Mouse (Mus musculus) heart, embryonic 13.5 days (tissue): ENCODE measurements around the gene Rftn1. TPM values are rescaled to one million over a fixed set of nuclear protein-coding genes. Genes with fewer than 3 reads are reported as not detected.

Experiments
- ATAC-seq: fragments of 200-750 bp; cut with Nextera tagmentation; 2 replicates; pipeline ENCODE4 v1.8.0; 2017; ENCODE audit warnings: moderate TSS enrichment; ENCODE audit not compliant: insufficient number of reproducible peaks, low FRiP score, low TSS enrichment; ENCODE audit errors: extremely low read depth
- H3K27ac ChIP-seq: fragments of 300-500 bp; sonication (generic); replicated peaks from 2 replicates; pipeline ENCODE4 v1.5.1; 2015; ENCODE audit warnings: moderate library complexity, mild to moderate bottlenecking, inconsistent platforms
- H3K27me3 ChIP-seq: fragments of 300-500 bp; sonication (generic); replicated peaks from 2 replicates; pipeline ENCODE4 v1.6.1; 2015; ENCODE audit warnings: mild to moderate bottlenecking, inconsistent platforms
- H3K36me3 ChIP-seq: fragments of 300-500 bp; sonication (generic); 2 replicates; pipeline ENCODE4 v1.6.1; 2015; ENCODE audit warnings: mild to moderate bottlenecking, inconsistent platforms
- H3K4me1 ChIP-seq: fragments of 300-500 bp; sonication (generic); 2 replicates; pipeline ENCODE4 v1.6.1; 2015; ENCODE audit warnings: inconsistent platforms
- H3K4me2 ChIP-seq: fragments of 300-500 bp; sonication (generic); 2 replicates; pipeline ENCODE4 v1.6.1; 2015; ENCODE audit warnings: inconsistent platforms, mild to moderate bottlenecking, moderate library complexity
- H3K4me3 ChIP-seq: fragments of 300-500 bp; sonication (generic); 2 replicates; pipeline ENCODE4 v1.5.1; 2015; ENCODE audit warnings: moderate library complexity, mild to moderate bottlenecking, inconsistent platforms
- H3K9ac ChIP-seq: fragments of 300-500 bp; sonication (generic); 2 replicates; pipeline ENCODE4 v1.6.1; 2015; ENCODE audit warnings: inconsistent platforms, mild to moderate bottlenecking, moderate library complexity
- H3K9me3 ChIP-seq: fragments of 300-500 bp; sonication (generic); 2 replicates; pipeline ENCODE4 v1.6.1; 2016; ENCODE audit warnings: inconsistent platforms
- WGBS: fragments of 180-500 bp; shearing (Covaris S2); methylation state at CpG from one replicate; pipeline ENCODE4 v1.1.7; 2015; ENCODE audit warnings: mixed read lengths; 5-methylcytosine and 5-hydroxymethylcytosine counted together
- polyA plus RNA-seq: library from polyadenylated mRNA; unstranded; fragments of >200 nt; fragmentation: Nextera tagmentation; extraction: Ambion mirVana; gene quantifications from 2 replicates; pipeline ENCODE4 v1.2.1, GENCODE M21; 2015

Rftn1 gene
- polyA plus RNA-seq, 1 experiment from 2014 or later, result 26.3 TPM

DNA sequence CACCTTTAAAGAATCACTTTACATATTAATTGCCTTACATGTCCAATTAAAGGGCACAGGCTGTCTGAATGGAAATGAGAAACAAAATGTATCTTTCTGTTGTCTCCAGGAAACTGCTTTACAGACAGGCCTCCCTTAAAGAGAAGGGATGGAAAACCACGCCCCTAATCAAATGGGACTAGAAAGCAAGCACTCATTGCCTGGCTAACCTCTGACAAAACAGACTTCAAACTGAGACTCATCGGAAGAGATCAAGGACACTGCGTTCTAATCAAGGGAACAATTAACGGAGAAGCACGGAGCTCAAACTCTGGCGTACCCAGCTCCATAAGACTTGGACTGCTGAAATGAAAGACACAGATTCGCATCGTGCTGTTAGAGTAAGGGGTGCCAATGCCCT is 200.9 kb downstream of the Rftn1 start:
- Histone ChIP-seq H3K9ac (no peak overlapping the region), H3K27ac (no peak overlapping the region), H3K4me2 (no peak overlapping the region), H3K36me3 (peaks cover 12% of the 10 kb centered on the region), H3K4me3 (no peak overlapping the region), H3K9me3 (no peaks in the 10 kb centered on the region), H3K4me1 (peaks cover 27% of the 10 kb centered on the region), H3K27me3 (no peaks in the 10 kb centered on the region)
- ATAC-seq, result no peak
- 71% methylated on average over 8 of the region's 8 CpGs for WGBS

DNA sequence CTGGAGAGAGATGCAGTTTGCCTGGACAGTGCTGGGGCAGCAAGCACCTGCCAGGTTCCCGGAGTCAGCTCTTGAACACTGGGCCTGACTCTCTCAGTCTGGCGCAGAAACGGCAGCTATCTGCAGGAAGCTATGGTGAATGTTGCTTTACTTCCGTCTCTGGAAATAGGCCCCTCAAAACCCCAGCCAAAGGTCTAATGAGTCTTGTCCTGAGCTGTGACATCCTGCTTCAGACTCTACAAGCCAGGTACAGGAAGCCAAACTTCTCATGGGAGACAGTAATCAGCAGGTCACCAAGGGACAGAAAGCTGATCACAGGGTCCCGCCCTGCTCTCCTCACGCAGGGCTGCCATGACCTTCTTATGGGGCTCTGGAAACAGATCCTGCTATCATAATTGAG is 203.4 kb downstream of the Rftn1 start:
- no peak overlapping the region for H3K27ac ChIP-seq
- peaks cover 32% of the 10 kb centered on the region for H3K4me1 ChIP-seq
- WGBS, result 73% methylated on average over 6 of the region's 6 CpGs
- no peak overlapping the region for H3K4me3 ChIP-seq
- no peak overlapping the region for H3K9ac ChIP-seq
- H3K27me3 ChIP-seq, result no peaks in the 10 kb centered on the region
- H3K4me2 ChIP-seq, result no peak overlapping the region
- peaks cover 4% of the 10 kb centered on the region; the same call in 1 of the 2 replicates for H3K36me3 ChIP-seq
- no peak for ATAC-seq
- no peaks in the 10 kb centered on the region for H3K9me3 ChIP-seq

- Histone ChIP-seq H3K27me3 (no peaks in the 10 kb centered on the region), H3K4me3 (no peak overlapping the region), H3K36me3 (peaks cover 7% of the 10 kb centered on the region), H3K9ac (no peak overlapping the region), H3K27ac (peak overlapping the region; percentile 92), H3K9me3 (peaks cover 10% of the 10 kb centered on the region), H3K4me1 (peaks cover 39% of the 10 kb centered on the region), H3K4me2 (0 out of 2 replicates have a peak overlapping the region, but pooled peaks have one; percentile 8)
- ATAC-seq, result no peak
- WGBS, result 72% methylated on average over 5 of the region's 5 CpGs
Observed at GRCm38 (mm10) chr17:49983478-49983877, 207.0 kb downstream of the Rftn1 start.

DNA sequence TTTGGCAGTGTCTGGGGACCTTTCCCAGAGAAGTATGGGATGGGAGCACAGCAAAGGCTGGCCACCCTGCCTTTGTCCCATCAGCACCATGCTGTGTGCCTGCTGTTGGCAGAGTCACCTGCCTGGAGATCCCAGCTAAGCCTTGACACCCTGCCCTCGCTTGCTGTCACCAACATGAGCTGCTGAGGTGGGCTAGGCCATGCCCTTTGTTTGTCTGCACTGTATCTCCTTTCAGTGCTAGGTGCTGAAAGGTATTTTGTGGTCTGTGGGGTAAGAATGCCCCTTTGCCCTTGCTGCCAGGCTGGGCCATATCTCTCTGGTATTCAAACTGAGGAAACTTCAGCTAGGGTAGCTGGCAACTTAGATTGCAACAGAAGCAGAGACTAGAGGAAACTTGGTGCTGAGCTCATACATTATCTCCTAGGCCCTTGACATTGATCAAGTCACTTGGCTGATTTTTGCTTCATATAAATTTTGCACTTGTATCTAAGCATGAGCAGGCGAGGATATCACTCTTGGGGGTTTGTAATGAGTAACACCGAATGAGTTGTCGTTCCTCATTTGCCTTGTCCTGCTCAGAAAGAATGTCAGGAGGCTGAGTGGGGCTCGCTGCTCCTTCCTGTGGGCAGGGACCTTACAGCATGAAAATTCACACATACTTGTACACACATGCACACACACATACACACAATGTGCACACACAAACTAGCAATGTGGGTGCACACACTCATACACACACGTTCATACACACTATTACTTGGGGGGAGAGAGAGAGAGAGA is 207.7 kb downstream of the Rftn1 start:
- H3K27me3 ChIP-seq, result no peaks in the 10 kb centered on the region
- WGBS, result 40% methylated on average over 6 of the region's 6 CpGs
- H3K4me3 ChIP-seq, result no peak overlapping the region
- H3K9ac ChIP-seq, result no peak overlapping the region
- peak overlapping the region; percentile 92 for H3K27ac ChIP-seq
- H3K4me2 ChIP-seq, result 0 out of 2 replicates have a peak overlapping the region, but pooled peaks have one; percentile 8
- peak; percentile 75 for ATAC-seq
- peaks cover 7% of the 10 kb centered on the region for H3K36me3 ChIP-seq
- H3K9me3 ChIP-seq, result peaks cover 10% of the 10 kb centered on the region
- peaks cover 39% of the 10 kb centered on the region for H3K4me1 ChIP-seq

GRCm38 (mm10) chr17:49981591-49981990 is 208.9 kb downstream of the Rftn1 start:
- no peak for ATAC-seq
- H3K27me3 ChIP-seq, result no peaks in the 10 kb centered on the region
- H3K4me2 ChIP-seq, result no peak overlapping the region
- peaks cover 35% of the 10 kb centered on the region for H3K4me1 ChIP-seq
- peaks cover 7% of the 10 kb centered on the region for H3K36me3 ChIP-seq
- peak overlapping the region; percentile 92 for H3K27ac ChIP-seq
- H3K4me3 ChIP-seq, result no peak overlapping the region
- H3K9me3 ChIP-seq, result peaks cover 10% of the 10 kb centered on the region
- H3K9ac ChIP-seq, result no peak overlapping the region
- 83% methylated on average over 4 of the region's 4 CpGs for WGBS

GRCm38 (mm10) chr17:49979761-49980285 is 210.7 kb downstream of the Rftn1 start:
- no peak for ATAC-seq
- Histone ChIP-seq H3K27me3 (no peaks in the 10 kb centered on the region), H3K9me3 (peaks cover 10% of the 10 kb centered on the region), H3K4me2 (no peak overlapping the region), H3K9ac (no peak overlapping the region), H3K27ac (no peak overlapping the region), H3K4me3 (no peak overlapping the region), H3K4me1 (peaks cover 31% of the 10 kb centered on the region), H3K36me3 (peaks cover 7% of the 10 kb centered on the region)
- 80% methylated on average over 4 of the region's 4 CpGs for WGBS

DNA sequence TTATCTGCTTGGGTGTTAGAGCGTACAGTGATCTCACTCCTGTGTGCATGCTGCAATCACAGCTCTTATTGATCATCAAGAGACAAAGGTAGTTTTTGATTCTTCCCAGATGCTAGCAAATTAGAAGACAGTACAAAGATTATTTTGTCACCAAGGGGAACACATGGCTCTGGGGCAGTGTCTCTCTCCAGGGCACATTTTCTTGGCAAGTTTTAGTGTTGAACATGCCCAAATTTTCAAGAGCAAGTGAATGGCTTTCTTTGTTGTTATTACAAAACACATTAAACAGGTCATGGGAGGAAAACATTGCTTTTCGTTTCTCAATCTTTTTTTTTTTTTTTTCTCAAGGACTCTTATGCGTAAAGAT is 213.1 kb downstream of the Rftn1 start:
- no peaks in the 10 kb centered on the region for H3K27me3 ChIP-seq
- H3K4me2 ChIP-seq, result no peak overlapping the region
- ATAC-seq, result no peak
- 74% methylated on average over 3 of the region's 3 CpGs for WGBS
- no peak overlapping the region for H3K4me3 ChIP-seq
- H3K9me3 ChIP-seq, result peaks cover 10% of the 10 kb centered on the region
- no peak overlapping the region for H3K27ac ChIP-seq
- peaks cover 9% of the 10 kb centered on the region for H3K4me1 ChIP-seq
- H3K36me3 ChIP-seq, result peaks cover 7% of the 10 kb centered on the region
- H3K9ac ChIP-seq, result no peak overlapping the region

DNA sequence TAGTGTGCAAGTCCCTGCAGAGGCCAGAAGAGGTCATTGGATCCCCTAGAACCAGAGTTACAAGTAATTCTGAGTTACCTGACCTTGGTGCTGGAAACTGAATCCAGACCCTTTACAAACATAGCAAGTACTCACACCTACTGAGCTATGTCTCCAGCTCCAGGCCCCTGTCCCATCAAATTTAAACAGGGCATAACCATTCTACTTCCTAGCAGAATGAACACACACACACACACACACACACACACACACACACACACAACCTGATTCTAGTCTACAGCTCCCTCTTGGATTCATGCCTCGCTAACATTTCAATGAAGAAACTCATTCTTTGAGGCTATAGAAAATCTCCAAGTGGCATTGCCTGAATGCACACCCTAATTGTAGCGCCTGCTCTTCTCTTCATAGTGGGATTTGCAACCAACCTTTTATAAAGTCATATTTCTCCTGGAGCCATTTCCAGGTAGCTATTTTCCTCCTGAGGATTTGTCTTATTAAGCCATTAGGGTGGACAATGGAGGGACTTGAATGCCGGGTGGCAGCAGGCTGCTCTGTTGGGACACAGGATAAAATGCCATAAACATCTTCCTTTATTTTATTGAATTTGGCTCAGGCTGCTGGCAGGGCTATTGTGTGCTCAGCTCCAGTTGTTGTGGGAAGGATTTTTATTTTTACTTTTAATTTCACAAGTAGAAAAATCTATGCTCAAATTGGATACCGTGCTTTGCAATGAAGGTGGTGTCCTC is 213.6 kb downstream of the Rftn1 start:
- H3K4me1 ChIP-seq, result peaks cover 4% of the 10 kb centered on the region
- no peak overlapping the region for H3K4me3 ChIP-seq
- H3K27me3 ChIP-seq, result no peaks in the 10 kb centered on the region
- peaks cover 7% of the 10 kb centered on the region for H3K36me3 ChIP-seq
- no peak overlapping the region for H3K4me2 ChIP-seq
- no peak overlapping the region for H3K9ac ChIP-seq
- ATAC-seq, result no peak
- no peak overlapping the region for H3K27ac ChIP-seq
- WGBS, result 78% methylated on average over 4 of the region's 4 CpGs
- peaks cover 10% of the 10 kb centered on the region for H3K9me3 ChIP-seq

- no peak overlapping the region for H3K4me2 ChIP-seq
- no peak overlapping the region for H3K9ac ChIP-seq
- peaks cover 7% of the 10 kb centered on the region for H3K36me3 ChIP-seq
- no peaks in the 10 kb centered on the region for H3K4me1 ChIP-seq
- H3K4me3 ChIP-seq, result no peak overlapping the region
- no peak for ATAC-seq
- WGBS, result 52% methylated on average over 7 of the region's 7 CpGs
- no peak overlapping the region for H3K27ac ChIP-seq
- H3K9me3 ChIP-seq, result peaks cover 10% of the 10 kb centered on the region
- no peaks in the 10 kb centered on the region for H3K27me3 ChIP-seq
Observed at GRCm38 (mm10) chr17:49975481-49975880, 215.0 kb downstream of the Rftn1 start.

DNA sequence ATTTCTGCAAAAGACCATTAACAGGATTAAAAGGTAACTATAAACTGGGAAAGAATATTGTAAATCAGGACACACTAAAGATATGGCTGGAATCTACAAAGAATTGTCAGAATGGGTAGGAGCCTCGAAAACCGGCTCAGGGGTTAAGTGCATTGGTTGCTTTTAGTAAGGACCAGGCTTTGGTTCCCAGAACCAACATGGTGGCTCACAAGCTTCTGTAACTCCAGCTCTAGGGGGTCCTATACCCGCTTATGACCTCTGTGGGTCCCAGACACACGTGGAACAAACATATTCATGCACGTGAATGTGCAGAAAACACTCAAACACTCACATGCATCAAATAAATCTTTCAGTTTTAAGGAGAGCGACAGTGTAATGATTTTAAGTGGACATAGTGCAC is 215.5 kb downstream of the Rftn1 start:
- H3K27ac ChIP-seq, result no peak overlapping the region
- no peak overlapping the region for H3K4me3 ChIP-seq
- peaks cover 10% of the 10 kb centered on the region for H3K9me3 ChIP-seq
- no peaks in the 10 kb centered on the region for H3K27me3 ChIP-seq
- ATAC-seq, result no peak
- WGBS, result 82% methylated on average over 6 of the region's 6 CpGs
- peaks cover 2% of the 10 kb centered on the region for H3K36me3 ChIP-seq
- H3K9ac ChIP-seq, result no peak overlapping the region
- H3K4me2 ChIP-seq, result no peak overlapping the region
- H3K4me1 ChIP-seq, result no peaks in the 10 kb centered on the region

- Histone ChIP-seq H3K4me2 (no peak overlapping the region), H3K4me1 (no peaks in the 10 kb centered on the region), H3K27me3 (no peaks in the 10 kb centered on the region), H3K9me3 (peaks cover 7% of the 10 kb centered on the region; the same call in 1 of the 2 replicates), H3K4me3 (no peak overlapping the region), H3K36me3 (no peaks in the 10 kb centered on the region), H3K9ac (no peak overlapping the region), H3K27ac (no peak overlapping the region)
- no peak for ATAC-seq
- WGBS, result 87% methylated on average over 1 of the region's 1 CpGs
Observed at GRCm38 (mm10) chr17:49972164-49972563, 218.3 kb downstream of the Rftn1 start.
